In the genomic region with DNA sequence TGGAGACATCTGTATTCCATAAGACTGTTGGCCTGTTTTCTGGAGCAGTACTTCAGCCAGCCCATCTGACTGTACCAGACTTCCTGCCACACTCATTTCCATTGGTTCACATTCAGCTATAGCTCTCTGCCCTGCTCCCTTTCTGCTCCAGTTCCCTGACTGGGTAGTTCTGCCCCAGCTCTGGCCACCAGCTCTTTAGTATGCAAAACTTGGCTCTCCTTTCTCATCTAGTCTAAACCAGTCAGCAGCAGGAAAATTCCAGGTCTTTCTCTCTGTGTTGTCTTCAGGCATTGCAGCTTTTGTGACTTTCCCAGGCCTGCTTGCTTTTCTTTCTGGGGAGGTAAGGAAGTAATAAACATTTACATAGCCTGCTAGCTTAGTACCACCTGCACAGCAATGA, we compare ENCODE assay signal across 12 mouse cellular contexts.
DNase-seq lines count a peak whose midpoint lies in the region; ATAC-seq lines count a peak whose summit lies in the region.
"Had no signal": no experiment of that assay in that cellular context is flagged by ENCODE, and none has a peak within 500 bp of the region (broad histone marks: within the 10 kb centered on the region; RNA-seq: fewer than 3 reads in every experiment).

No protein-coding gene starts in this region.

- H3K4me1 ChIP-seq in forebrain, embryonic 14.5 days (ENCODE audit: control insufficient read depth, insufficient read depth, low read length) = no peaks in the 10 kb centered on the region
- no peaks in the 10 kb centered on the region for H3K4me1 ChIP-seq in forebrain, embryonic 10.5 days
- H3K4me1 ChIP-seq in kidney, embryonic 15.5 days = no peaks in the 10 kb centered on the region
- H3K4me1 ChIP-seq: liver, embryonic 12.5 days had no signal

- DNase-seq in forebrain, embryonic 14.5 days (ENCODE audit: low spot score) = peak; percentile 3
- DNase-seq in forebrain, embryonic 10.5 days (ENCODE audit: extremely low spot score, low spot score) = no peak
- peak; percentile 20 to 27 for DNase-seq in right cerebral cortex, postnatal 10 days (ENCODE audit: low spot score in 2 of 2)
- DNase-seq in right cerebral cortex, postnatal 4 days = no peak
- no peak for DNase-seq in left cerebral cortex, adult 11 months (ENCODE audit: low spot score)
- no peak for DNase-seq in cerebellum, adult 18-20 months
- no peak for DNase-seq in layer of hippocampus, postnatal 14 days (ENCODE audit: low spot score in 2 of 2)
- DNase-seq: adrenal gland, postnatal 10 days had no signal

- no peaks in the 10 kb centered on the region for H3K9me3 ChIP-seq in forebrain, embryonic 14.5 days (replicated peaks; ENCODE audit: control insufficient read depth, low read length)
- H3K9me3 ChIP-seq in forebrain, embryonic 10.5 days = no peaks in the 10 kb centered on the region
- no peaks in the 10 kb centered on the region for H3K9me3 ChIP-seq in kidney, embryonic 15.5 days (replicated peaks)
- H3K9me3 ChIP-seq: limb, embryonic 10.5 days; liver, embryonic 12.5 days had no signal

- no peak overlapping the region for H3K9ac ChIP-seq in forebrain, embryonic 14.5 days (ENCODE audit: low read length)
- H3K9ac ChIP-seq in kidney, embryonic 15.5 days = no peak overlapping the region
- H3K9ac ChIP-seq: liver, embryonic 12.5 days had no signal

- H3K27ac ChIP-seq in forebrain, embryonic 14.5 days (ENCODE audit: low read depth, low read length) = no peak overlapping the region
- H3K27ac ChIP-seq in forebrain, embryonic 10.5 days = no peak overlapping the region
- no peak overlapping the region for H3K27ac ChIP-seq in kidney, embryonic 15.5 days
- H3K27ac ChIP-seq: limb, embryonic 10.5 days; liver, embryonic 12.5 days had no signal

- H3K4me3 ChIP-seq in forebrain, embryonic 14.5 days (ENCODE audit: low read depth, low read length) = no peak overlapping the region
- no peak overlapping the region for H3K4me3 ChIP-seq in forebrain, embryonic 10.5 days
- H3K4me3 ChIP-seq in kidney, embryonic 15.5 days (replicated peaks) = no peak overlapping the region
- H3K4me3 ChIP-seq: limb, embryonic 10.5 days; liver, embryonic 12.5 days had no signal

- no peaks in the 10 kb centered on the region for H3K27me3 ChIP-seq in forebrain, embryonic 14.5 days (replicated peaks; ENCODE audit: control insufficient read depth, insufficient read depth, low read length)
- H3K27me3 ChIP-seq in forebrain, embryonic 10.5 days (ENCODE audit: poor library complexity, severe bottlenecking) = no peaks in the 10 kb centered on the region
- no peaks in the 10 kb centered on the region for H3K27me3 ChIP-seq in kidney, embryonic 15.5 days
- H3K27me3 ChIP-seq: liver, embryonic 12.5 days had no signal

- no peaks in the 10 kb centered on the region for H3K36me3 ChIP-seq in forebrain, embryonic 14.5 days (ENCODE audit: control insufficient read depth, insufficient read depth, low read length)
- no peaks in the 10 kb centered on the region for H3K36me3 ChIP-seq in forebrain, embryonic 10.5 days (replicated peaks)
- no peaks in the 10 kb centered on the region for H3K36me3 ChIP-seq in kidney, embryonic 15.5 days
- H3K36me3 ChIP-seq: limb, embryonic 10.5 days; liver, embryonic 12.5 days had no signal

- no peak overlapping the region for H3K4me2 ChIP-seq in forebrain, embryonic 14.5 days (ENCODE audit: low read length)
- no peak overlapping the region for H3K4me2 ChIP-seq in kidney, embryonic 15.5 days
- H3K4me2 ChIP-seq: liver, embryonic 12.5 days had no signal

- ATAC-seq in forebrain, embryonic 14.5 days = no peak; the same call in 1 of the 2 replicates
- peak; percentile 49; the same call in 1 of the 2 replicates for ATAC-seq in kidney, embryonic 15.5 days (replicated peaks; ENCODE audit: low FRiP score)
- ATAC-seq: liver, embryonic 12.5 days; lung, postnatal 0 days had no signal

Comparison
In these comparisons a context has a peak if more than half of its experiments do, and no peak if none do; other contexts are left out.
1. DNase-seq: peak in forebrain, embryonic 14.5 days (single experiment) and right cerebral cortex, postnatal 10 days (2 of 2); none in forebrain, embryonic 10.5 days (single experiment), right cerebral cortex, postnatal 4 days (single experiment), left cerebral cortex, adult 11 months (single experiment), cerebellum, adult 18-20 months (0 of 2) and layer of hippocampus, postnatal 14 days (0 of 2).